Mouse (Mus musculus) kidney, adult 2 months (tissue): ENCODE measurements around the gene Reln.

ENCODE experiments used
- CTCF ChIP-seq: fragments of 200-500 bp; conservative IDR thresholded peaks from 2 replicates; pipeline ENCODE4 v1.5.1; 2011; ENCODE audit warnings: low read depth, mild to moderate bottlenecking, control low read depth, low read length, moderate library complexity, mixed read lengths; ENCODE audit not compliant: insufficient read depth, insufficient read length
- POLR2A ChIP-seq: fragments of 200-500 bp; IDR thresholded peaks from one replicate; pipeline ENCODE4 v1.6.1; 2011; ENCODE audit warnings: low read depth, low read length, control low read depth

- TF ChIP-seq CTCF (no peak), POLR2A (no peak)
Measured at GRCm38 (mm10) chr5:22003858-22004257, 340.6 kb downstream of the Reln start.
